Mouse (Mus musculus) heart, embryonic 11.5 days (tissue): ENCODE results near the gene Tmem129. TPM values are rescaled to one million over a fixed set of nuclear protein-coding genes. Genes with fewer than 3 reads are reported as not detected.

Experiments used
- ATAC-seq: fragments of 200-750 bp; cut with Nextera tagmentation; replicated peaks from 2 replicates; pipeline ENCODE4 v1.8.0; 2017; ENCODE audit warnings: moderate library complexity; ENCODE audit not compliant: insufficient number of reproducible peaks, low FRiP score, low TSS enrichment
- H3K27ac ChIP-seq: fragments of 300-500 bp; sonication (generic); 2 replicates; pipeline ENCODE4 v1.5.1; 2014; ENCODE audit warnings: mild to moderate bottlenecking, low read depth, low read length
- H3K27me3 ChIP-seq: fragments of 300-500 bp; sonication (generic); 2 replicates; pipeline ENCODE4 v1.6.1; 2014; ENCODE audit warnings: mild to moderate bottlenecking, low read length, mixed read lengths; ENCODE audit not compliant: control insufficient read depth, insufficient read depth
- H3K36me3 ChIP-seq: fragments of 300-500 bp; sonication (generic); 2 replicates; pipeline ENCODE4 v1.6.1; 2014; ENCODE audit warnings: mild to moderate bottlenecking, low read length, moderate library complexity, mixed read lengths; ENCODE audit not compliant: control insufficient read depth, insufficient read depth
- H3K4me1 ChIP-seq: fragments of 300-500 bp; sonication (generic); 2 replicates; pipeline ENCODE4 v1.6.1; 2014; ENCODE audit warnings: low read length; ENCODE audit not compliant: control insufficient read depth, insufficient read depth
- H3K4me2 ChIP-seq: fragments of 300-500 bp; sonication (generic); 2 replicates; pipeline ENCODE4 v1.6.1; 2014; ENCODE audit warnings: mild to moderate bottlenecking, moderate library complexity
- H3K4me3 ChIP-seq: fragments of 300-500 bp; sonication (generic); 2 replicates; pipeline ENCODE4 v1.5.1; 2014; ENCODE audit warnings: low read depth, low read length
- H3K9ac ChIP-seq: fragments of 300-500 bp; sonication (generic); 2 replicates; pipeline ENCODE4 v1.6.1; 2014; ENCODE audit warnings: mild to moderate bottlenecking, low read depth, low read length, moderate library complexity
- H3K9me3 ChIP-seq: fragments of 300-500 bp; sonication (generic); replicated peaks from 2 replicates; pipeline ENCODE4 v1.6.1; 2016; ENCODE audit warnings: low read length; ENCODE audit not compliant: control insufficient read depth
- WGBS: fragments of 180-500 bp; shearing (Covaris S2); extraction: QIAGEN DNeasy Blood & Tissue Kit; methylation state at CpG from one replicate; pipeline ENCODE4 v1.1.7; 2014; ENCODE audit not compliant: insufficient replicate concordance; 5-methylcytosine and 5-hydroxymethylcytosine counted together
- polyA plus RNA-seq: library from polyadenylated mRNA; unstranded; fragments of >200 nt; fragmentation: Nextera tagmentation; extraction: Ambion mirVana; gene quantifications from 2 replicates; pipeline ENCODE4 v1.2.1, GENCODE M21; 2014

Gene Tmem129
- polyA plus RNA-seq, 1 experiment from 2014 or later: 42.3 TPM

DNA sequence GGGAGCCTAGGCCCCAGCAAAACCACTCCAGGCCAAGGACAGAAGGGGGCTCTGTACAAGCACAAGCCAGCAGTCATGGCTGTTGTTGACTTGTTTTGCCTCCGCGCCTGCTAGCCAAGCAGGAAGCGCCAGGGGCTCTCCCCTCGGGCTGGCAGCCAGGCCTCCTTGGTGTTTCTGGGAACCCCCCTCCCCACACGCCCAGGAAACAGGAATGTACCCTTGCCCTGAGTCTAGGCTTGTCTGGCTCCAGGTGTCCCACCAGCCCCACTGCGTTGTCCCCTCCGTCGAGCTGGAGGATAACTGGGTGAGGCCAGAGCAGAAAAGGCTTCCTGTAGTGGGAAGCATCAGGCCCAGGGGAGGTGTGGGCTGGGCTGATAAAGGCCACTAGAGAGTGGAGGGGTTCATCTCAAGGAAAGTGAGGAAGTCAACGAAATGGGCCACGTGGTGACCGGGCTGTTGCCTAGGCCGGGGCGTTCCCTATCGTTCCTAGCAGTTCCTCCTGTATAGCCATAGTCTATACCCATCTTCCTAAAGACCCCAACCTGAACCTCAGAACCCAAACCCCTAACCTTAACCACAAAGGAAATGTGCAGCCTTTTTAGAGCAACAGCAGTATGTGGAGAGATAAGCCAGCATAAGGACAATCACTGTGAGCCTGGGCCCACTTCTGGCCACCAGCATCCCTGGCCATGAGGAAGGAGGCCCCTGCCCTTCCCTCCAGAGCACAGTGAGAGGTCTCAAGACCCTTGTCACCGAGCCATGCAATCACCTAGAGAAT, 23.6 kb upstream of the Tmem129 start:
- Histone ChIP-seq H3K4me1 (peaks cover 12% of the 10 kb centered on the region; the same call in 1 of the 2 replicates), H3K27ac (no peak overlapping the region), H3K4me3 (no peak overlapping the region), H3K4me2 (no peak overlapping the region), H3K9ac (no peak overlapping the region), H3K27me3 (no peaks in the 10 kb centered on the region), H3K9me3 (no peaks in the 10 kb centered on the region), H3K36me3 (no peaks in the 10 kb centered on the region)
- ATAC-seq: no peak
- WGBS: 58% methylated on average over 15 of the region's 15 CpGs

DNA sequence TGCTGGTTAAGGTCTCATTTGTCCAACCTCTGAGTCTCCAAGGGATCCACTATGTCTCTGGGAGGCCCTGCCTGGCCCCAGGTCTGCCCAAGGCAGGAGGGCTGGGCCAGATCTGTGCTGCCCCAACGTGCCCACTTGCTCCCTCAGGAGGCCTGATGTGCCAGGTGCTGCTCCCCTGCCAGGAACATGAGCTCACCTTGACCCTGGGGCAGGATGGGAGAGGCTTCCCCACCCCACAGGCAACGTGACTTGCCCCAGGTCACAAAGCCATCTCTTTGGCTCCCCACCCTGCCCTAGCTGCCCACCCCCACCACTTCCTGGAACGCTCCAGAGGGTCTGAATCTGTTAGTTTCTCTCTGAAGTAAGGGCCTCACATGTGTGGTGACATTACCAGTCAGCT, 22.8 kb upstream of the Tmem129 start:
- 0 out of 2 replicates have a peak, but pooled peaks cover 9% of the 10 kb centered on the region for H3K4me1 ChIP-seq
- H3K36me3 ChIP-seq: no peaks in the 10 kb centered on the region
- H3K27ac ChIP-seq: no peak overlapping the region
- no peak overlapping the region for H3K9ac ChIP-seq
- WGBS: 46% methylated on average over 3 of the region's 3 CpGs
- no peaks in the 10 kb centered on the region for H3K9me3 ChIP-seq
- no peak overlapping the region for H3K4me2 ChIP-seq
- ATAC-seq: no peak
- no peaks in the 10 kb centered on the region for H3K27me3 ChIP-seq
- no peak overlapping the region for H3K4me3 ChIP-seq

GRCm38 (mm10) chr5:33678244-33678643, 20.0 kb upstream of the Tmem129 start:
- Histone ChIP-seq H3K27ac (no peak overlapping the region), H3K36me3 (peaks cover under 1% of the 10 kb centered on the region), H3K9ac (no peak overlapping the region), H3K27me3 (no peaks in the 10 kb centered on the region), H3K4me2 (no peak overlapping the region), H3K4me3 (no peak overlapping the region), H3K9me3 (no peaks in the 10 kb centered on the region), H3K4me1 (0 out of 2 replicates have a peak, but pooled peaks cover 13% of the 10 kb centered on the region)
- 81% methylated on average over 5 of the region's 5 CpGs for WGBS
- ATAC-seq: no peak

- H3K27me3 ChIP-seq: no peaks in the 10 kb centered on the region
- 3% methylated on average over 1 of the region's 1 CpGs for WGBS
- H3K9me3 ChIP-seq: no peaks in the 10 kb centered on the region
Measured at GRCm38 (mm10) chr5:33675964-33676363, 17.7 kb upstream of the Tmem129 start.

GRCm38 (mm10) chr5:33674439-33674838, 16.2 kb upstream of the Tmem129 start:
- no peak overlapping the region for H3K27ac ChIP-seq
- no peaks in the 10 kb centered on the region for H3K27me3 ChIP-seq
- no peaks in the 10 kb centered on the region for H3K9me3 ChIP-seq
- no peak overlapping the region for H3K4me2 ChIP-seq
- H3K4me1 ChIP-seq: 0 out of 2 replicates have a peak, but pooled peaks cover 4% of the 10 kb centered on the region
- H3K4me3 ChIP-seq: no peak overlapping the region
- H3K9ac ChIP-seq: peak overlapping the region; percentile 8; the same call in 1 of the 2 replicates
- peaks cover 13% of the 10 kb centered on the region for H3K36me3 ChIP-seq
- no peak for ATAC-seq
- WGBS: 74% methylated on average over 3 of the region's 3 CpGs

More at GRCm38 (mm10) chr5:33675964-33676363, 17.7 kb upstream of the Tmem129 start:
- H3K4me1 ChIP-seq: 0 out of 2 replicates have a peak, but pooled peaks cover 5% of the 10 kb centered on the region
- H3K9ac ChIP-seq: no peak overlapping the region
- no peak overlapping the region for H3K4me2 ChIP-seq
- H3K27ac ChIP-seq: no peak overlapping the region
- peaks cover 5% of the 10 kb centered on the region for H3K36me3 ChIP-seq
- no peak for ATAC-seq
- no peak overlapping the region for H3K4me3 ChIP-seq

- WGBS: 54% methylated on average over 5 of the region's 5 CpGs
- H3K9ac ChIP-seq: no peak overlapping the region
- H3K27me3 ChIP-seq: no peaks in the 10 kb centered on the region
- 0 out of 2 replicates have a peak, but pooled peaks cover 4% of the 10 kb centered on the region for H3K4me1 ChIP-seq
- no peaks in the 10 kb centered on the region for H3K9me3 ChIP-seq
- H3K4me2 ChIP-seq: no peak overlapping the region
- H3K27ac ChIP-seq: no peak overlapping the region
- no peak overlapping the region for H3K4me3 ChIP-seq
- H3K36me3 ChIP-seq: peaks cover 27% of the 10 kb centered on the region
- no peak for ATAC-seq
Measured at GRCm38 (mm10) chr5:33671659-33672058, 13.4 kb upstream of the Tmem129 start.

GRCm38 (mm10) chr5:33668223-33668622, 10.0 kb upstream of the Tmem129 start:
- peaks cover 30% of the 10 kb centered on the region for H3K36me3 ChIP-seq
- no peak for ATAC-seq

GRCm38 (mm10) chr5:33658664-33659050, 441 bp upstream of the Tmem129 start:
- WGBS: under 1% methylated on average over 26 of the region's 26 CpGs
- peak overlapping the region; percentile 75 for H3K9ac ChIP-seq
- H3K36me3 ChIP-seq: peaks cover 15% of the 10 kb centered on the region

More at GRCm38 (mm10) chr5:33668223-33668622, 10.0 kb upstream of the Tmem129 start:
- H3K4me3 ChIP-seq: no peak overlapping the region
- H3K4me2 ChIP-seq: no peak overlapping the region
- no peaks in the 10 kb centered on the region for H3K4me1 ChIP-seq
- H3K9ac ChIP-seq: no peak overlapping the region
- no peaks in the 10 kb centered on the region for H3K27me3 ChIP-seq
- no peak overlapping the region for H3K27ac ChIP-seq
- no peaks in the 10 kb centered on the region for H3K9me3 ChIP-seq

More at GRCm38 (mm10) chr5:33658664-33659050, 441 bp upstream of the Tmem129 start:
- no peak; the same call in 1 of the 2 replicates for ATAC-seq
- Histone ChIP-seq H3K27me3 (no peaks in the 10 kb centered on the region), H3K4me3 (peak overlapping the region; percentile 54), H3K27ac (peak overlapping the region; percentile 95), H3K4me2 (peak overlapping the region; percentile 67), H3K9me3 (no peaks in the 10 kb centered on the region), H3K4me1 (peaks cover 18% of the 10 kb centered on the region)
